Mouse (Mus musculus) G1E (cell line): ENCODE measurements at regions not wholly inside any gene's neighbourhood (a gene's known extent, or its start where the extent isn't known, plus 50 kb on each side); places are given as distances from the start of the nearest gene placed in this dataset.

ENCODE experiments used
- CTCF ChIP-seq: IDR thresholded peaks from 2 replicates; pipeline ENCODE4 v1.5.1; 2012; ENCODE audit warnings: low read depth, low read length, inconsistent platforms, mixed read lengths
- GATA1 ChIP-seq: IDR thresholded peaks from 2 replicates; pipeline ENCODE4 v1.6.1; 2012; ENCODE audit warnings: borderline replicate concordance, low read length, inconsistent platforms, mixed read lengths
- GATA2 ChIP-seq: IDR thresholded peaks from 2 replicates; pipeline ENCODE4 v1.6.1; 2012; ENCODE audit warnings: low read depth, low read length, inconsistent platforms, borderline replicate concordance
- POLR2AphosphoS5 ChIP-seq: IDR thresholded peaks from 2 replicates; pipeline ENCODE4 v1.6.1; 2012; ENCODE audit warnings: low read depth, low read length, inconsistent platforms; ENCODE audit not compliant: insufficient replicate concordance
- TAL1 ChIP-seq: conservative IDR thresholded peaks from 2 replicates; pipeline ENCODE4 v1.6.1; 2012; ENCODE audit warnings: low read depth, low read length, inconsistent platforms, mixed read lengths

DNA sequence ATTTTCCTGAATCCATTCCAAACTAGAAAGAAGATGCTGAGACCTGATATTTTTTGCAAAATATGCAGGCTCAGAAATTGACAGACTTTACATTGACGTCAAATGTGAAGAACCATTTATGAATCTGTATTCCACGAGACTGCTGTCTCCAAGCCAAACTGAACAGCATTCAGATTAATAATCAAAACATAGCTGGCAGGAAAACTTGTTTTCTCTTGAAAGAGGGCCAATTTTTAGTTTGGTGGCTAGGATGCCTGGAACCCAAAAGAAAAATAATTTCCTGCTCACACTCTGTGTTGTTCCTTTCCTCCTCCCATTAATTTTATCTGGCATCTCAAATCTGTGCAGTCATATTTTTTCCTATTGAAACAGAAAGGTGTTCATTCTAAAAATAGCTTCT, 149.7 kb upstream of the Tbl1x start:
- TF ChIP-seq CTCF (no peak), GATA2 (no peak), TAL1 (no peak), POLR2AphosphoS5 (no peak), GATA1 (no peak)
